Mouse (Mus musculus) embryonic stem cell, embryonic (primary cell): ENCODE measurements around the gene Rad51ap2.

Experiments
- CTCF ChIA-PET, 4 experiments: fragments of 300-600 bp in 2 of 4; fragments of 350-600 bp in 2 of 4; sonication (Branson Sonifier 250); formaldehyde crosslinking; loops; one replicate each; lab custom pipeline; 2022; ENCODE audit warnings: inconsistent platforms in 2 of 4; lab: Charles Lee
- POLR2A ChIA-PET, 4 experiments: fragments of 300-600 bp in 2 of 4; fragments of 350-600 bp in 2 of 4; sonication (Branson Sonifier 250); formaldehyde crosslinking; loops; one replicate each; lab custom pipeline; 2022; ENCODE audit warnings: antibody characterized with exemption in 4 of 4, inconsistent platforms in 1 of 4; lab: Charles Lee

Rad51ap2 gene

GRCm38 (mm10) chr12:11455549-11456194 is at the start of gene Rad51ap2:
Gene Rad51ap2 (plus strand): TSS chr12:11456079.
- ChIA-PET POLR2A (interaction anchor here in 1 of 4 experiments (0.7 kb wide), 1 partner anchor 1268 kb away, joined by 5 read pairs; no protein-coding TSS in a partner anchor), CTCF (interaction anchor here in 1 of 4 experiments (0.8 kb wide), 1 partner anchor 18 kb away, joined by 3 read pairs; no protein-coding TSS in a partner anchor)

- POLR2A ChIA-PET, result no interaction called here
- CTCF ChIA-PET, result no interaction called here
These were observed 48.2 kb upstream of the Rad51ap2 start for GRCm38 (mm10) chr12:11407679-11408078.

- POLR2A ChIA-PET, result no interaction called here
- CTCF ChIA-PET, result no interaction called here
These were observed 37.8 kb upstream of the Rad51ap2 start for GRCm38 (mm10) chr12:11418112-11418511.

- CTCF ChIA-PET, result no interaction called here
These were observed 28.5 kb upstream of the Rad51ap2 start for GRCm38 (mm10) chr12:11427396-11427795.

GRCm38 (mm10) chr12:11433126-11433525 is 22.8 kb upstream of the Rad51ap2 start:
- CTCF ChIA-PET, result no interaction called here
- POLR2A ChIA-PET, result no interaction called here

More at GRCm38 (mm10) chr12:11427396-11427795, 28.5 kb upstream of the Rad51ap2 start:
- POLR2A ChIA-PET, result no interaction called here

GRCm38 (mm10) chr12:11433716-11434115 is 22.2 kb upstream of the Rad51ap2 start:
- ChIA-PET POLR2A (no interaction called here), CTCF (no interaction called here)

GRCm38 (mm10) chr12:11434446-11434845 is 21.4 kb upstream of the Rad51ap2 start:
- ChIA-PET POLR2A (no interaction called here), CTCF (no interaction called here)

GRCm38 (mm10) chr12:11435246-11436022 is 20.4 kb upstream of the Rad51ap2 start:
- CTCF ChIA-PET, result interaction anchor here in 3 of 4 experiments (0.6 to 1.3 kb wide), 3 partner anchors 85 to 809 kb away, joined by 4 to 5 read pairs (median 5); no protein-coding TSS in a partner anchor
- POLR2A ChIA-PET, result interaction anchor here in 1 of 4 experiments (0.6 kb wide), 1 partner anchor 240 kb away, joined by 3 read pairs; no protein-coding TSS in a partner anchor

- ChIA-PET POLR2A (no interaction called here), CTCF (interaction anchor here in 2 of 4 experiments (0.6 to 1.3 kb wide), 2 partner anchors 85 to 809 kb away, joined by 4 to 5 read pairs; no protein-coding TSS in a partner anchor)
These were observed 19.9 kb upstream of the Rad51ap2 start for GRCm38 (mm10) chr12:11436023-11436350.

GRCm38 (mm10) chr12:11436497-11437265 is 19.2 kb upstream of the Rad51ap2 start, which contains the start of gene Vsnl1:
Gene Vsnl1 (minus strand): TSS chr12:11436613.
- ChIA-PET POLR2A (no interaction called here), CTCF (interaction anchor here in 3 of 4 experiments (0.5 to 2.2 kb wide), 14 partner anchors 13 to 887 kb away, joined by 3 to 8 read pairs (median 4); no protein-coding TSS in a partner anchor)

GRCm38 (mm10) chr12:11437266-11437906 is 18.5 kb upstream of the Rad51ap2 start:
- CTCF ChIA-PET, result interaction anchor here (0.5 to 2.2 kb wide), 26 partner anchors 8 to 1142 kb away, joined by 3 to 8 read pairs (median 3); no protein-coding TSS in a partner anchor
- POLR2A ChIA-PET, result interaction anchor here in 2 of 4 experiments (0.6 to 0.9 kb wide), 2 partner anchors 173 to 669 kb away, joined by 3 read pairs; no protein-coding TSS in a partner anchor

GRCm38 (mm10) chr12:11437907-11438447 is 17.9 kb upstream of the Rad51ap2 start:
- CTCF ChIA-PET, result interaction anchor here (0.5 to 2.2 kb wide), 20 partner anchors 8 to 1142 kb away, joined by 3 to 8 read pairs (median 4); no protein-coding TSS in a partner anchor
- POLR2A ChIA-PET, result interaction anchor here in 2 of 4 experiments (0.6 to 0.9 kb wide), 2 partner anchors 174 to 669 kb away, joined by 3 read pairs; no protein-coding TSS in a partner anchor

GRCm38 (mm10) chr12:11454146-11454545 is 1.7 kb upstream of the Rad51ap2 start:
- ChIA-PET POLR2A (no interaction called here), CTCF (no interaction called here)

- POLR2A ChIA-PET, result interaction anchor here in 1 of 4 experiments (0.7 kb wide), 1 partner anchor 1267 kb away, joined by 5 read pairs; no protein-coding TSS in a partner anchor
- CTCF ChIA-PET, result interaction anchor here in 1 of 4 experiments (0.8 kb wide), 1 partner anchor 19 kb away, joined by 3 read pairs; no protein-coding TSS in a partner anchor
These were observed 334 bp downstream of the Rad51ap2 start for GRCm38 (mm10) chr12:11456213-11456612.

- POLR2A ChIA-PET, result no interaction called here
- CTCF ChIA-PET, result interaction anchor here in 1 of 4 experiments (0.8 kb wide), 1 partner anchor 19 kb away, joined by 3 read pairs; no protein-coding TSS in a partner anchor
These were observed 753 bp downstream of the Rad51ap2 start for GRCm38 (mm10) chr12:11456632-11457031.
